Mouse (Mus musculus) spleen, adult 2 months (tissue): ENCODE results near the gene Aar2. TPM values are rescaled to one million over a fixed set of nuclear protein-coding genes. Genes with fewer than 3 reads are reported as not detected.

Source experiments
- DNase-seq, 2 experiments: peaks; one replicate each; pipeline versions ENCODE4 v3.0.0 to v3.0.0-alpha.2; 2012 to 2021; ENCODE audit warnings: low spot score in 2 of 2, low read depth in 1 of 2
- H3K27ac ChIP-seq: fragments of 200-500 bp; 2 replicates; pipeline ENCODE4 v1.5.1; 2012; ENCODE audit warnings: low read length, inconsistent platforms; ENCODE audit not compliant: insufficient read depth
- H3K27me3 ChIP-seq: fragments of 200-500 bp; 2 replicates; pipeline ENCODE4 v1.6.1; 2012; ENCODE audit warnings: mild to moderate bottlenecking, moderate library complexity, low read length, inconsistent platforms; ENCODE audit not compliant: control insufficient read depth, insufficient read depth
- H3K36me3 ChIP-seq: fragments of 200-500 bp; 2 replicates; pipeline ENCODE4 v1.6.1; 2012; ENCODE audit warnings: mild to moderate bottlenecking, low read length, inconsistent platforms; ENCODE audit not compliant: control insufficient read depth, insufficient read depth
- H3K4me1 ChIP-seq: fragments of 200-500 bp; 2 replicates; pipeline ENCODE4 v1.6.1; 2011; ENCODE audit warnings: inconsistent platforms; ENCODE audit not compliant: control insufficient read depth, insufficient read depth, insufficient read length
- H3K4me3 ChIP-seq: fragments of 200-500 bp; 2 replicates; pipeline ENCODE4 v1.5.1; 2011; ENCODE audit warnings: mild to moderate bottlenecking, inconsistent platforms; ENCODE audit not compliant: insufficient read depth, insufficient read length; ENCODE audit errors: extremely low read depth
- CTCF ChIP-seq: fragments of 200-500 bp; IDR thresholded peaks from 2 replicates; pipeline ENCODE4 v1.5.1; 2011; ENCODE audit warnings: mild to moderate bottlenecking, inconsistent platforms; ENCODE audit not compliant: insufficient read depth, insufficient read length, insufficient replicate concordance; ENCODE audit errors: extremely low read depth
- POLR2A ChIP-seq: fragments of 200-500 bp; IDR thresholded peaks from 2 replicates; pipeline ENCODE4 v1.6.1; 2011; ENCODE audit warnings: low read depth, low read length, inconsistent platforms
- whole genome bisulfite sequencing: fragments of 180-500 bp; shearing (Covaris S2); methylation state at CpG from one replicate; pipeline ENCODE4 v1.1.7; 2018; 5-methylcytosine and 5-hydroxymethylcytosine counted together
- polyA plus RNA-seq: library from polyadenylated mRNA; depleted of rRNA; stranded (reverse); fragments of >200 nt; gene quantifications from 2 replicates; pipeline ENCODE4 v1.2.3, GENCODE M21; 2012; rRNA removed

Aar2 gene
- polyA plus RNA-seq = 13.0 and 23.4 TPM in 2 replicates

DNA sequence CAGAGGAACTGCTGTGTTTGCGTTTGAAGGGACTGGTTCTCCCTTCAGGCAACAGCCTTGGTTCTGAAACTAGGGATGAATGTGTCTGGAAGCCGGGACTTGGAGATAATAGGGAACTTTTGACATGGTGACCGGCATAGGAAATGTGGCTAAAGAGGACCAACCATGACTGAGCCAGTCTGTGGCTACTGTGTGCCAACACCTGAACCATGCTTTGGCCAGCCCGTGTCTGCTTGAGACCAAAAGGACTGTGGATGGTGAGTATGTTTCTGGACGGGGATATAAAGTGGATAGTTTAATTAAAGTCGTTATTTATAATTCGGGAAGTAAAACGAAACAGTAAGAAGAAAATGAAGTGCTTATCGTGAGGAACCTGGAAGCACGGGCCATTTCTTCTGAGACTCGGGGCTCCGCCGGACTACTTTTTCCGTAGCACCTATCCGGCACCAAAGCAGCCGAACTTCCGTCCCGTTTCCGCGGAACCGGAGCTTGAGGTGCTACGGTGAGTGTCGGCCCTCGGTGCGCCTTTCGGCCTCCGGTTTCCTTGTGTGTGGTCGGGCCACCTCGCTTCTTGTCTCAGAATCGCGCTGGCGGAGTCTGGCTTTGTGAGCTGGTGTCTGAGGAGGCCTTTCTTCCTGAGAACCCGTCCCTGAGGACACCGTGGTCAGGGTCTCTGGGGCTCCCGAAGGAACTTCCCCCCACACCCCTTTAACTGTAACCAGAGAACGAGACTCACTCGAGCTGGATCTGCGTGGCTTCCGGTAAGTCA, at the start of gene Aar2:
Aar2 (plus strand) TSS at position 462 of the 769 bp plus-strand sequence.
- no peaks in the 10 kb centered on the region for H3K27me3 ChIP-seq
- DNase-seq = peak; percentile 72 to 78
- H3K4me1 ChIP-seq = peaks cover 5% of the 10 kb centered on the region
- H3K36me3 ChIP-seq = peaks cover 8% of the 10 kb centered on the region; the same call in 1 of the 2 replicates
- H3K27ac ChIP-seq = peak within 1 kb of the TSS; percentile 88
- peak within 1 kb of the TSS; percentile 98 for H3K4me3 ChIP-seq
- 5% methylated on average over 39 of the region's 39 CpGs for WGBS
- TF ChIP-seq POLR2A (peak; percentile 67), CTCF (no peak)

- TF ChIP-seq CTCF = peak; percentile 43; the same call in 1 of the 2 replicates
- no peak for TF ChIP-seq POLR2A
- WGBS = 70% methylated on average over 5 of the region's 5 CpGs
- Histone ChIP-seq H3K27me3 (no peaks in the 10 kb centered on the region), H3K4me1 (no peaks in the 10 kb centered on the region), H3K36me3 (no peaks in the 10 kb centered on the region), H3K4me3 (no peak overlapping the region), H3K27ac (no peak overlapping the region)
- DNase-seq = no peak
Measured at GRCm38 (mm10) chr2:156497915-156498314, 49.5 kb upstream of the Aar2 start.

DNA sequence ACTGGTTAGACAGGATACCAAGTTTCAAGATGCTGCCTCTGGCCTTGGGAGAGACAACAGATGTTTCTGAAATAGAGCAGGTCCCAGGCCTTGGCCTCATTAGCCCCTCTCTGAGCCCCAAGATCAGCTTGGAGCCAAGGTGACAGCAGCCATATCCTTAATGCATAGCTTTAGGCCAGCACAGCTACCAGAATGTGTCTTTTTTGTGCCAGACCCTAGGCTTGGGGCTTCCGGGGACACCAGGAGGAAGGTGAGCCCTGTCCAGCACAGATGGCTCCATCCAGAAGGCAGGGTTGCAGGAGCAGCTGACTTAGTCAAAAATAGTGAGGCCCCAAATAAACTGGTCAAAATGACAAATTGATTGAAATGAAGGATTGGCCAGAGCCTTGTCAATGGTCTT, 46.4 kb upstream of the Aar2 start:
- TF ChIP-seq POLR2A (no peak), CTCF (no peak)
- Histone ChIP-seq H3K4me3 (no peak overlapping the region), H3K27me3 (no peaks in the 10 kb centered on the region), H3K36me3 (no peaks in the 10 kb centered on the region), H3K4me1 (no peaks in the 10 kb centered on the region), H3K27ac (no peak overlapping the region)
- DNase-seq = no peak
- WGBS = 97% methylated on average over 1 of the region's 1 CpGs

DNA sequence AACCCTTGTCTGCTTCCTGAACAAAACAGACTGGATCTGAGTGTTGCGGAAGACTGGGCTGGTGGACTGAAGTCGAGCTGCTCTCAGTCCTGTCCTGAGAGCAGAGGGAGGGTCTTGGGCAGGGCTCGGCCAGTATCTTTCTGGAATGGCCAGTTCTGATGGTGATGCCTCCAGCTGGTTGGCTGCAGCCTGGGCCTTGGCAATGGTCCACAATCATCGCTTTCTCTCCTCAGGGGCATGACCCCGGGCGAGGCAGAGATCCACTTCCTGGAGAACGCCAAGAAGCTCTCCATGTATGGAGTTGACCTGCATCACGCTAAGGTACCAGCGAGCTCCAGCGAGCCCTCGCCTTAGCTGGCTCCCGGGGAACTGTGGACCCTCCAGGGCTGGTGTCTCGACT, 41.9 kb upstream of the Aar2 start:
- 82% methylated on average over 13 of the region's 13 CpGs for WGBS
- H3K36me3 ChIP-seq = no peaks in the 10 kb centered on the region
- no peaks in the 10 kb centered on the region for H3K4me1 ChIP-seq
- no peak for DNase-seq
- no peak overlapping the region for H3K4me3 ChIP-seq
- no peaks in the 10 kb centered on the region for H3K27me3 ChIP-seq
- TF ChIP-seq POLR2A = no peak
- TF ChIP-seq CTCF = no peak
- H3K27ac ChIP-seq = no peak overlapping the region

- DNase-seq = no peak
- WGBS = 78% methylated on average over 7 of the region's 7 CpGs
- no peaks in the 10 kb centered on the region for H3K36me3 ChIP-seq
- no peak overlapping the region for H3K4me3 ChIP-seq
- TF ChIP-seq CTCF (no peak), POLR2A (no peak)
- H3K27me3 ChIP-seq = no peaks in the 10 kb centered on the region
- H3K4me1 ChIP-seq = no peaks in the 10 kb centered on the region
- H3K27ac ChIP-seq = no peak overlapping the region
Measured at GRCm38 (mm10) chr2:156512028-156512427, 35.4 kb upstream of the Aar2 start.

DNA sequence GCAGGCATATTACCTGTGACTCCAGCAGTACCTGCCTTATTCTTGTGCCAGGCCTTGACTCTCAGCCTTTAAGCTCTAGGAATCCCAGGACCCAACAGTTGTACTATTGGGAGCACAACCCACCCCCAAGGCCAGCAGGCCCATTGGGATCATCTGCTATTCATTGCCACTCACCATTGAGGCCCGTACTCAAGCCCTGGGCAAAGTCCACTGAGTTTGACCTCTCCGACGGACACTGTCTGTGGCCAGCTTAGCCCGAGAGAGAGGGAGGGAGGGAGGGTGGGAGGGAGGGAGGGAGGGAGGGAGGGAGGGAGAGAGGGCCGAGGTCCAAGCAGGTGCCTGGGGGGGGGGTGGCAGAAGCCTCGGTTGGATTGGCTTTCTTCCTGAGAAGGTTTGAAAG, 34.8 kb upstream of the Aar2 start:
- no peaks in the 10 kb centered on the region for H3K27me3 ChIP-seq
- H3K36me3 ChIP-seq = no peaks in the 10 kb centered on the region
- no peak for DNase-seq
- no peak overlapping the region for H3K4me3 ChIP-seq
- TF ChIP-seq POLR2A = no peak
- no peak for TF ChIP-seq CTCF
- H3K4me1 ChIP-seq = no peaks in the 10 kb centered on the region
- no peak overlapping the region for H3K27ac ChIP-seq
- 91% methylated on average over 5 of the region's 6 CpGs for WGBS

GRCm38 (mm10) chr2:156515102-156515501, 32.3 kb upstream of the Aar2 start:
- Histone ChIP-seq H3K27me3 (no peaks in the 10 kb centered on the region), H3K36me3 (no peaks in the 10 kb centered on the region), H3K27ac (no peak overlapping the region), H3K4me3 (no peak overlapping the region), H3K4me1 (no peaks in the 10 kb centered on the region)
- no peak for DNase-seq
- TF ChIP-seq CTCF = no peak
- TF ChIP-seq POLR2A = no peak
- 91% methylated on average over 9 of the region's 9 CpGs for WGBS
